Mouse (Mus musculus) hindbrain, embryonic 16.5 days (tissue): Measurements from ENCODE around the gene Arv1. TPM values are rescaled to one million over a fixed set of nuclear protein-coding genes. Genes with fewer than 3 reads are reported as not detected.

Experiments used
- ATAC-seq: fragments of 200-750 bp; cut with Nextera tagmentation; 2 replicates; pipeline ENCODE4 v1.8.0; 2017; ENCODE audit warnings: moderate TSS enrichment, moderate library complexity
- H3K27ac ChIP-seq: fragments of 300-500 bp; sonication (generic); 2 replicates; pipeline ENCODE4 v1.5.1; 2014; ENCODE audit warnings: low read depth, mild to moderate bottlenecking, control low read depth, low read length, moderate library complexity
- H3K27me3 ChIP-seq: fragments of 300-500 bp; sonication (generic); replicated peaks from 2 replicates; pipeline ENCODE4 v1.6.1; 2014; ENCODE audit warnings: low read length; ENCODE audit not compliant: control insufficient read depth, insufficient read depth
- H3K36me3 ChIP-seq: fragments of 300-500 bp; sonication (generic); 2 replicates; pipeline ENCODE4 v1.6.1; 2014; ENCODE audit warnings: mild to moderate bottlenecking, low read length, moderate library complexity, mixed read lengths; ENCODE audit not compliant: control insufficient read depth, insufficient read depth
- H3K4me1 ChIP-seq: fragments of 300-500 bp; sonication (generic); 2 replicates; pipeline ENCODE4 v1.6.1; 2014; ENCODE audit warnings: low read depth, low read length; ENCODE audit not compliant: control insufficient read depth, insufficient read depth
- H3K4me2 ChIP-seq: fragments of 300-500 bp; sonication (generic); 2 replicates; pipeline ENCODE4 v1.6.1; 2014; ENCODE audit warnings: mild to moderate bottlenecking, low read length, control low read depth, moderate library complexity
- H3K4me3 ChIP-seq: fragments of 300-500 bp; sonication (generic); 2 replicates; pipeline ENCODE4 v1.5.1; 2014; ENCODE audit warnings: mild to moderate bottlenecking, low read length, control low read depth, moderate library complexity
- H3K9ac ChIP-seq: fragments of 300-500 bp; sonication (generic); 2 replicates; pipeline ENCODE4 v1.6.1; 2014; ENCODE audit warnings: low read depth, mild to moderate bottlenecking, control low read depth, low read length, moderate library complexity
- H3K9me3 ChIP-seq: fragments of 300-500 bp; sonication (generic); 2 replicates; pipeline ENCODE4 v1.6.1; 2014; ENCODE audit warnings: mild to moderate bottlenecking, low read length, moderate library complexity; ENCODE audit not compliant: control insufficient read depth
- WGBS: fragments of 180-500 bp; shearing (Covaris S2); extraction: QIAGEN DNeasy Blood & Tissue Kit; methylation state at CpG from one replicate; pipeline ENCODE4 v1.1.7; 2014; 5-methylcytosine and 5-hydroxymethylcytosine counted together
- polyA plus RNA-seq: library from polyadenylated mRNA; unstranded; fragments of >200 nt; fragmentation: Nextera tagmentation; extraction: Ambion mirVana; gene quantifications from 2 replicates; pipeline ENCODE4 v1.2.1, GENCODE M21; 2015

Gene Arv1
- polyA plus RNA-seq, 1 experiment from 2014 or later, result 32.1 TPM

DNA sequence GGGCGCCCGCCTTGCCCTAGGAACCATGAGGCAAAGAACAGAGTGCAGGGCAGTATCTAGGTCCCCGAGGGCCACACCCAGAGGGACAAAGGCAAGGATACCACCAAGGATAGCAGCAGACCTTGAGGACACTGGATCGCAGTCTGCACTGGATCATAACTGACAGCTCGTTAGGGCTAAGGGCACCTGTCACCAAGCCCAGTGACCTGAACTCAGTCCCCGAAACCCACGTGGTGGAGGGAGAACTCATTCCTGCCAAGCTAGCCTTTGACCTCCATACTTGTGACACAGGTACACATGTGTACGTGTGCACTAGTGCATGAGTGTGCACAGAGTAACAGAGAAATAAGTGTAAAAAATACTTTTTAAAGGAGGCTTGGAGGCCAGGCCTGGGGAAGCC lies 6.2 kb upstream of the Arv1 start:
- H3K4me2 ChIP-seq, result no peak overlapping the region
- no peak overlapping the region for H3K27ac ChIP-seq
- H3K27me3 ChIP-seq, result no peaks in the 10 kb centered on the region
- WGBS, result 88% methylated on average over 8 of the region's 8 CpGs
- no peak for ATAC-seq
- H3K4me1 ChIP-seq, result peaks cover 5% of the 10 kb centered on the region
- H3K9ac ChIP-seq, result no peak overlapping the region
- no peaks in the 10 kb centered on the region for H3K9me3 ChIP-seq
- peaks cover 27% of the 10 kb centered on the region for H3K36me3 ChIP-seq
- no peak overlapping the region for H3K4me3 ChIP-seq

DNA sequence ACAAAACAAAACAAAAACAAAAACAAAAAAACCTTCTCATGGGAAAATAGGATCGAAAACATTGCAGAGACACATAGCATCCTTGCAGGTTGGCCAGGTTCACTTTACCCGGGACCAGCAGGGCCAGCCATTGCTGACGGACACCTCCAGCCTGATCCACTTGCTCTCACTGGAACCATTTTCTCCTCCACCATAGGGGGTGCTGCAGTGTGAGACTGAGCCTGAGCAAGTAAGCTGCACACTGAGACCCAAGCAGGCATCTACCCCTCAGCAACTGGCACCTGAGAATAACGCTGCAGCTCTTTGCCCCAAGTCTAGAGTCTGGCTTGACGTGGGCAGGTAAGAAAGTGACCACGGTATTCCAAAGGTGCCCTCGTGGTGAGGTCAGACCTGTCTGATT lies 1.8 kb upstream of the Arv1 start:
- Histone ChIP-seq H3K9me3 (no peaks in the 10 kb centered on the region), H3K4me3 (no peak overlapping the region), H3K9ac (no peak overlapping the region), H3K4me1 (peaks cover 18% of the 10 kb centered on the region), H3K4me2 (no peak overlapping the region), H3K27me3 (no peaks in the 10 kb centered on the region), H3K36me3 (no peaks in the 10 kb centered on the region), H3K27ac (no peak overlapping the region)
- no peak for ATAC-seq
- WGBS, result 83% methylated on average over 7 of the region's 7 CpGs

DNA sequence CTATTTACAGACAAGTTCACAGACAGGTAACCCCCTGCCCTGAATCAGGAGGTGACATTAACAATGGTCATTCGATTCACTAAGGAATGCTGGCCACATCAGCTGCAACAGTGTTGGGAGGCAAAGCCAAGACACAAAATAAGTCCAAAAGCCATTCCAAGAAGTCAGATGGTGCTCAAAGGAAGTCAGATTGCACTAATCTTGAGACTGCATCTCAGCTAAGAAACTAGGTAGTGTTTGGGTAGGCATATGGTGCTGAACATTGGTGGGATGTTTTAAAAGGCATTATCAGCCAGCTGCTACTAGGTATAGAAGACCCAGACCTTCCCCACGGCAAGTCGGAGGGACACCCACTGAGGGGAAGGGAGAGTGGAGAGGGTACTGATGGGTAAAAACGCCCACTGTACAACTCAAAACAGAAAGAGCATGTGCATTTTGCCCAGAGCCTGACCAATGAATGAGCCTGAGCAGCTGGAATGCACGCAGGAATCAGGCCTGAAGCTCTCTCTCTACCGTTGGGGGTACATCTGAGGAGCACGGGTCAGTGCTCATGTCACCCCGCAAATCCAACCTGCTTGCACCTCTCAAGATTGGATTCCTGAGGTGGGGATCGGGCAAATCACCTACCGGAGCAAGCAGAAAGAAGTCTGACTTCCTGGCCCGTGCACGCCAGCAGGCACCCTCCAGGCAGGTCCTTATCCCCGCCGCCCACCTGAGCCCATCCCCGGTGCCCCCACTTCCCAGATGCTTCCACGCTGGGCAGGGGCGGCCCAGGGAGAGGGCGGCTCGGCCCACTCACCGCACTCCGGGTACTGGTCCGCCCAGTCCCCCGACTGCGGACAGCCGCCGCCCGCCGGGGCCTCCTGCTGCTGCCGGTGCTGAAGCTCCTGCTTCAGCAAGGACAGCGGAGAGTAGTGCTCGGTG lies 739 bp upstream of the Arv1 start:
- H3K36me3 ChIP-seq, result no peaks in the 10 kb centered on the region; the same call in 1 of the 2 replicates
- ATAC-seq, result peak; percentile 69
- H3K9me3 ChIP-seq, result no peaks in the 10 kb centered on the region
- WGBS, result 3% methylated on average over 27 of the region's 31 CpGs
- peak overlapping the region; percentile 63; the same call in 1 of the 2 replicates for H3K27ac ChIP-seq
- peak overlapping the region; percentile 82 for H3K4me2 ChIP-seq
- peak overlapping the region; percentile 91 for H3K9ac ChIP-seq
- peaks cover 18% of the 10 kb centered on the region for H3K4me1 ChIP-seq
- H3K4me3 ChIP-seq, result peak overlapping the region; percentile 81
- H3K27me3 ChIP-seq, result no peaks in the 10 kb centered on the region

DNA sequence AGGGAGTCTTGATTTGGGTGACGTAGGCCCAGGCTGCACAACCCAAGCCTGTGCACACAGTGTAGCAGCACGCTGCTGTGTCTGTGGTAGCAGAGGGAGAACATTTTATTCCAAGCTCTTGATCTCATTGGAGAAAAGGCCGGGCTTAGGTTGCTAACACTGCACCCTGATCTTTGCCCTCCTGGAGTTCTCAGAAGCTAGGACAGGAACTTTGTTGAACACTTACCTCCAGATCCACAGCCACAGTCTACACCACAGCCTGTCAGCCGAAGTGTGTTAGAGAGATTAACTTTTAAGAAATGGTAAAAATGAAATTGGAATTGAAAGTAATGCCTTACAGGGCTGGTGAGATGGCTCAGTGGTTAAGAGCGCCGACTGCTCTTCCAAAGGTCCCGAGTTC lies 2.4 kb downstream of the Arv1 start:
- Histone ChIP-seq H3K9me3 (no peaks in the 10 kb centered on the region), H3K4me1 (peaks cover 18% of the 10 kb centered on the region), H3K4me2 (no peak overlapping the region), H3K36me3 (peaks cover 17% of the 10 kb centered on the region), H3K27ac (no peak overlapping the region), H3K27me3 (no peaks in the 10 kb centered on the region), H3K9ac (no peak overlapping the region), H3K4me3 (no peak overlapping the region)
- no peak for ATAC-seq
- WGBS, result 96% methylated on average over 7 of the region's 7 CpGs

DNA sequence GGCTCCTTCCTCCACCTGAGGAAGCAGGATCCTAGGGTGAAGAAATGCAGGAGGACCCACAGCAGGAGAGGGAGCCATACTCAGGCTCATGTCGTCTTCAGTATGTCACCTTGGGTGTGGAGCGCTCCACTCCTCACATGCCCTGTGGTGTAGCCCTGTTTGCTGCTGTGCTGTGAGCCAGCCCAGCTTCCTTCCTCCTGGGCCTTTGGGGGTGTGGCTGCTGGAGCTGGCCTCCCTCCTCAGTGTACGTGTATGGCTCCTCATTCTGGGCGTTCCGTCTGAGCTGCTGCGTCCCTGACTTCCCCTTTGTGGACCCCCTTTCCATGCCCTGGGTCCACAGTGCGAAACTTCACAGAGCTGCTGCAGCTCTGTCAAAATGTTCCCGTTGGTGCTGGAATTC lies 10.9 kb downstream of the Arv1 start:
- H3K4me2 ChIP-seq, result no peak overlapping the region
- H3K36me3 ChIP-seq, result peaks cover 56% of the 10 kb centered on the region
- 98% methylated on average over 8 of the region's 8 CpGs for WGBS
- H3K27me3 ChIP-seq, result no peaks in the 10 kb centered on the region
- no peak overlapping the region for H3K9ac ChIP-seq
- H3K9me3 ChIP-seq, result no peaks in the 10 kb centered on the region
- ATAC-seq, result no peak
- H3K4me3 ChIP-seq, result no peak overlapping the region
- H3K27ac ChIP-seq, result no peak overlapping the region
- H3K4me1 ChIP-seq, result no peaks in the 10 kb centered on the region

DNA sequence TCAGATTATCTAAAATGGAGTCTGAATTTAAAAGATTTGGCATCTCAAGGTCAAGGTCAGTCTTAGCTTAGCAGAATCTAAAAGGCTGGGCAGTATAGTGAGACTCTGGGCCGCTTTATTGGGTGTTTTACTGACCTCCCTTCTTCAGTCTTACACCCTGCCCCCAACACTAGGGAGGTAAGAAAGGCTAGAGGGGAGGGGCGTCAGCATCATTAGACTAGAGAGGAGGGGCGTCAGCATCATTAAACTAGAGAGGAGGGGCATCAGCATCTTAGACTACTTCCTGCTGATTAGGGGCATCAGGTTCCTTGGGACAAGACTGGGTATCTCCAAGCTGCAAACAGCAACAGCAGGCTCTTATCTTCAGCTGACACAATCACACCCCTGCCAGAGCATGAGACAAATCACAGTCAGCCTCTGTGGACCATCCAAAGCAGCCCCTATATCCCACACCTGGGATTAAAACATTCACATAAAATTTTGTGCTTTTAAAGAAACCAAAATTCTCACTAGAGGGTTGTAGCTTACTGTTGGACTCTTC lies 13.5 kb downstream of the Arv1 start:
- H3K4me1 ChIP-seq, result no peaks in the 10 kb centered on the region
- no peak overlapping the region for H3K9ac ChIP-seq
- ATAC-seq, result no peak
- WGBS, result 71% methylated on average over 3 of the region's 3 CpGs
- H3K9me3 ChIP-seq, result no peaks in the 10 kb centered on the region
- H3K4me2 ChIP-seq, result no peak overlapping the region
- peaks cover 37% of the 10 kb centered on the region for H3K36me3 ChIP-seq
- no peaks in the 10 kb centered on the region for H3K27me3 ChIP-seq
- no peak overlapping the region for H3K4me3 ChIP-seq
- H3K27ac ChIP-seq, result no peak overlapping the region

DNA sequence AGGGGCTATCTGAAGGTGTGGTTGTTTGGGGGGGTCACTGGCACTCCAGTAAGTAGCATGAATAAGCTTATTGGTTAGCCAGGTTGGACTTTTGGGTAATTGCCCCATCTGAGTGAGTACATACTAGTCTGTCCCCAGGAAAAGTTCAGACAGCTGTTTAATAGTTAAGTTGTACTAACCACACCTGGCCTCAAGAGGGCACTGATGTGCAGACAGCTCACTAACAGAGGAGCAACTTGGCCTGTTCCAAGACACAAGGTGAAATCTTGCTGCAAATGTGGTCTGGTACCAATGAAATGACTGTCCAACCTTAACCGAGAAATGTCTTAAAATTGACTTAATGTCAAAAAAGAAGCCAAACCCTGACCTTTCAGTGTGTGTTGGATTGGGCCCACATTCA lies 17.3 kb downstream of the Arv1 start:
- no peaks in the 10 kb centered on the region for H3K4me1 ChIP-seq
- H3K9me3 ChIP-seq, result no peaks in the 10 kb centered on the region
- H3K36me3 ChIP-seq, result peaks cover 3% of the 10 kb centered on the region
- WGBS, result 90% methylated on average over 1 of the region's 1 CpGs
- H3K4me2 ChIP-seq, result no peak overlapping the region
- H3K27me3 ChIP-seq, result no peaks in the 10 kb centered on the region
- H3K4me3 ChIP-seq, result no peak overlapping the region
- no peak for ATAC-seq
- no peak overlapping the region for H3K27ac ChIP-seq
- no peak overlapping the region for H3K9ac ChIP-seq

- Histone ChIP-seq H3K9me3 (no peaks in the 10 kb centered on the region), H3K4me3 (no peak overlapping the region), H3K36me3 (no peaks in the 10 kb centered on the region), H3K4me1 (peaks cover 9% of the 10 kb centered on the region), H3K9ac (no peak overlapping the region), H3K4me2 (no peak overlapping the region), H3K27me3 (peaks cover 22% of the 10 kb centered on the region), H3K27ac (no peak overlapping the region)
- WGBS, result 72% methylated on average over 13 of the region's 13 CpGs
- no peak for ATAC-seq
Observed at GRCm38 (mm10) chr8:124746661-124747060, 24.7 kb downstream of the Arv1 start.

DNA sequence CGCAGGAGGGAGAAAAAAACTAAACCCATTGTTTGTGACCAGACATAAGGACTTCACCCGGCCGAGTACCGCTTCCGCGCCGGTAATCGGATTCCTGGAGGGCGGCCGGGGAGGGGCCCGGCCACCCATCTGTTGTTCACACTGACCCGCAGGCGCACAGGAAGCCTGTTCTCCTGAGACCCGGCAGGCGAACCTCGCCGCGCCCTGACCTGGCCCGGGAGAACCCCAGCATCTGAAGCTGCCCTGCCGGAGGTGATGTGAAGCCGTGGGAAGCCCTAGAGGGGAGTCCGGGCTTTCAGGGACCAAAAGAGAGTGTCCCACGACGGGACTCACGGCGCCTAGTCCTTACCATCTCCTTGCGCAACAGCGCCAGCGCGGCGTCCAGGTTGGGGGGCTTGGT lies 29.3 kb downstream of the Arv1 start:
- Histone ChIP-seq H3K27me3 (peaks cover 38% of the 10 kb centered on the region), H3K36me3 (no peaks in the 10 kb centered on the region), H3K4me3 (peak overlapping the region; percentile 53), H3K27ac (no peak overlapping the region), H3K9ac (peak overlapping the region; percentile 57), H3K4me1 (peaks cover 15% of the 10 kb centered on the region), H3K9me3 (no peaks in the 10 kb centered on the region), H3K4me2 (peak overlapping the region; percentile 84)
- under 1% methylated on average over 27 of the region's 31 CpGs for WGBS
- ATAC-seq, result no peak
